Mouse (Mus musculus) cerebellum, postnatal 25 days (tissue): ENCODE data around the gene Peli3.
"Not testable (repeated sequence)": the region's sequence is repeated elsewhere in the genome, so short reads cannot be mapped to it uniquely, and the experiment has no call there.

Experiments
- DNase-seq, 2 experiments: peaks; one replicate each; pipeline ENCODE4 v3.0.0; 2021; ENCODE audit warnings: mixed read lengths in 2 of 2

The Peli3 gene

GRCm38 (mm10) chr19:4942551-4943252 is at the start of gene Peli3:
TSS of gene Peli3 (minus strand) at chr19:4943127.
- peak; percentile 89 to 95 for DNase-seq

- DNase-seq = no peak
These were observed 49.4 kb upstream of the Peli3 start for GRCm38 (mm10) chr19:4992371-4992770.

- peak; percentile 48 to 66 for DNase-seq
These were observed 47.8 kb upstream of the Peli3 start for GRCm38 (mm10) chr19:4990716-4991115.

GRCm38 (mm10) chr19:4990256-4990625 is 47.3 kb upstream of the Peli3 start, which contains the start of gene Npas4:
TSS of gene Npas4 (minus strand) at chr19:4990316.
- peak in 1 of 2 experiments; percentile 25 for DNase-seq

GRCm38 (mm10) chr19:4989434-4990255 is 46.7 kb upstream of the Peli3 start:
- peak; percentile 85 to 94 for DNase-seq

- peak; percentile 57 to 68 for DNase-seq
These were observed 46.1 kb upstream of the Peli3 start for GRCm38 (mm10) chr19:4989013-4989412.

- DNase-seq = peak; percentile 72 to 77
These were observed 38.8 kb upstream of the Peli3 start for GRCm38 (mm10) chr19:4981767-4982166.

GRCm38 (mm10) chr19:4968236-4968635 is 25.3 kb upstream of the Peli3 start:
- no peak for DNase-seq

- peak; percentile 88 to 92 for DNase-seq
These were observed 19.1 kb upstream of the Peli3 start, which contains the start of gene Mrpl11 for GRCm38 (mm10) chr19:4961928-4962601. TSS of gene Mrpl11 (plus strand) at chr19:4962147.

GRCm38 (mm10) chr19:4948641-4949040 is 5.7 kb upstream of the Peli3 start:
- DNase-seq = not testable (repeated sequence)

GRCm38 (mm10) chr19:4945540-4945939 is 2.6 kb upstream of the Peli3 start:
- DNase-seq = no peak

- peak in 1 of 2 experiments; percentile 38 for DNase-seq
These were observed 294 bp upstream of the Peli3 start for GRCm38 (mm10) chr19:4943253-4943588.

- peak; percentile 19 to 53 for DNase-seq
These were observed 5.2 kb downstream of the Peli3 start for GRCm38 (mm10) chr19:4937444-4938310.

GRCm38 (mm10) chr19:4936896-4937295 is 6.0 kb downstream of the Peli3 start:
- DNase-seq = no peak

GRCm38 (mm10) chr19:4928781-4929180 is 14.1 kb downstream of the Peli3 start:
- DNase-seq = peak; percentile 26 to 30

- DNase-seq = peak; percentile 97 to 99
These were observed 14.9 kb downstream of the Peli3 start, which contains the start of gene Dpp3 for GRCm38 (mm10) chr19:4927904-4928531. TSS of gene Dpp3 (minus strand) at chr19:4928287.

- DNase-seq = no peak
These were observed 17.6 kb downstream of the Peli3 start for GRCm38 (mm10) chr19:4925121-4925860.

GRCm38 (mm10) chr19:4919652-4920051 is 23.3 kb downstream of the Peli3 start:
- no peak for DNase-seq

GRCm38 (mm10) chr19:4916827-4917226 is 26.1 kb downstream of the Peli3 start:
- DNase-seq = no peak

GRCm38 (mm10) chr19:4915924-4916603 is 26.9 kb downstream of the Peli3 start:
- no peak for DNase-seq
